Mouse (Mus musculus): ENCODE results near the gene Baz2b. TPM values are rescaled to one million over a fixed set of nuclear protein-coding genes. Genes with fewer than 3 reads are reported as not detected.
"Not testable (repeated sequence)": the region's sequence is repeated elsewhere in the genome, so short reads cannot be mapped to it uniquely, and the experiment has no call there.

The Baz2b gene
- polyA plus RNA-seq, 1 experiment: 15.0 TPM

DNA sequence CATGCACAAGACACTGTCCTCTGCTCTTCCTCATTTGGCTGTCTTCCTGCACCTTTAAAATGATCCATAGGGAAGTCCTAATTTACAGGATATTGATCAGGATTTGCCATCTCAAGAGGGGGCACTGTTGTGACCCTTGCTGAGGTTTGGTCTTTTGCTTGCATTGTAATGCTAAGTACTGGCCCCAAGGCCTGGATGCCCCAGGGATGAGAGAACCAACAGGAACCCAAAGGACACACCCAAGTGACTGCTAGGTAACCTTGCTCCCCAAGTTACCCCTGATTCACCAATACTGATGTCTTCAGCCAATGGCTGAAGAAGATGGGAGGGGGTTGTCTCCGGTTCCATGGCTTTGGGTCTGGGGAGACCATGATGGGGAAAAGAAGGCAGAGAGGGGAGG is 124.8 kb downstream of the Baz2b start:
- 100% methylated on average over 1 of the region's 1 CpGs for WGBS

DNA sequence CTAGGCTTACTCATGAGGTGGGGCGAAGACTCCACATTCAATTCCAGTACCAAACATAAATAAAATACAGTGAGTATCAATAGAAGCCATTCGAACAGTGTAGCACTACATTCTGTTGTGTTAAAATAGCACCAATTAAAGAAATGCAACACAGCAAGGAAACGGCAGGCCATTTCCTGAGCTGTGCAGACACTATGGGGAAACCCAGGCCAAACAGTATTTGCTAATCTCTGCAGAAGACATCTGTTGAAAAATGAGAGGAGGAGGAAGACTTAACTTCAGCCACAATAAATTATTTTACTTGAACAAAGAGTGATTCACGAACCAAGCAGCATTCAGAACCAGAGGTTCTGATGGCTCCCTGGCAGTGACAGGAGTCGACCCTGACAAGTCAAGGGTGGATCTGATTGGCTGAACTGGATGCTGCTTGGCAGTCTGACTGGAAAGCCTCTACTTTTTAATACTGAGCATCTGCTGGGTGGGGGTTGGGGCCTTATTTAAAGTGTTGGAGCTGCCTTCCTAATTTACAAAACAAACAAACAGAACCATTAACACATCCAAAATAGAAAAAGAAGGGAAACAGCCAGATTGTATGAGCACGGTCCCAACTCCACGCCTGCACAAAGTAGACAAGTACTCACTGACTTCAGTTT is 126.5 kb downstream of the Baz2b start:
- DNase-seq: peak; percentile 43
- no peaks in the 10 kb centered on the region for H3K27me3 ChIP-seq (replicated peaks; ENCODE audit: control insufficient read depth, insufficient read depth, low read length)
- H3K27ac ChIP-seq (ENCODE audit: insufficient read depth, low read depth, low read length): no peak overlapping the region
- TF ChIP-seq CTCF (conservative IDR thresholded peaks at IDR 0.05; ENCODE audit: insufficient read depth, insufficient read length, low read depth, low read length) (no peak), POLR2A (IDR thresholded peaks at IDR 0.05; ENCODE audit: low read depth, low read length) (no peak)
- no peaks in the 10 kb centered on the region for H3K36me3 ChIP-seq (ENCODE audit: control insufficient read depth, insufficient read depth, low read length)
- H3K4me3 ChIP-seq (ENCODE audit: insufficient read depth, low read depth, low read length): no peak overlapping the region
- WGBS: 41% methylated on average over 7 of the region's 7 CpGs
- peaks cover 16% of the 10 kb centered on the region for H3K4me1 ChIP-seq (ENCODE audit: control insufficient read depth, insufficient read depth, low read length)

More for the DNA sequence above, 124.8 kb downstream of the Baz2b start:
- H3K4me3 ChIP-seq (ENCODE audit: insufficient read depth, low read depth, low read length): no peak overlapping the region
- H3K4me1 ChIP-seq (ENCODE audit: control insufficient read depth, insufficient read depth, low read length): peaks cover 20% of the 10 kb centered on the region
- DNase-seq: no peak
- H3K36me3 ChIP-seq (ENCODE audit: control insufficient read depth, insufficient read depth, low read length): no peaks in the 10 kb centered on the region
- TF ChIP-seq POLR2A (IDR thresholded peaks at IDR 0.05; ENCODE audit: low read depth, low read length) (no peak), CTCF (conservative IDR thresholded peaks at IDR 0.05; ENCODE audit: insufficient read depth, insufficient read length, low read depth, low read length) (no peak)
- H3K27me3 ChIP-seq (replicated peaks; ENCODE audit: control insufficient read depth, insufficient read depth, low read length): no peaks in the 10 kb centered on the region
- H3K27ac ChIP-seq (ENCODE audit: insufficient read depth, low read depth, low read length): no peak overlapping the region

- Histone ChIP-seq H3K27ac (ENCODE audit: insufficient read depth, low read depth, low read length) (no peak overlapping the region), H3K27me3 (replicated peaks; ENCODE audit: control insufficient read depth, insufficient read depth, low read length) (no peaks in the 10 kb centered on the region), H3K4me1 (ENCODE audit: control insufficient read depth, insufficient read depth, low read length) (peaks cover 16% of the 10 kb centered on the region), H3K36me3 (ENCODE audit: control insufficient read depth, insufficient read depth, low read length) (no peaks in the 10 kb centered on the region), H3K4me3 (ENCODE audit: insufficient read depth, low read depth, low read length) (no peak overlapping the region)
- no peak for TF ChIP-seq CTCF (conservative IDR thresholded peaks at IDR 0.05; ENCODE audit: insufficient read depth, insufficient read length, low read depth, low read length)
- no peak for TF ChIP-seq POLR2A (IDR thresholded peaks at IDR 0.05; ENCODE audit: low read depth, low read length)
- WGBS: 92% methylated on average over 4 of the region's 4 CpGs
- DNase-seq: no peak
These were observed 127.4 kb downstream of the Baz2b start for GRCm38 (mm10) chr2:60082225-60082624.

GRCm38 (mm10) chr2:60080831-60081230 is 128.8 kb downstream of the Baz2b start:
- peak; percentile 23 for DNase-seq
- H3K27me3 ChIP-seq (replicated peaks; ENCODE audit: control insufficient read depth, insufficient read depth, low read length): no peaks in the 10 kb centered on the region
- no peaks in the 10 kb centered on the region for H3K36me3 ChIP-seq (ENCODE audit: control insufficient read depth, insufficient read depth, low read length)
- no peak overlapping the region for H3K27ac ChIP-seq (ENCODE audit: insufficient read depth, low read depth, low read length)
- WGBS: 75% methylated on average over 4 of the region's 4 CpGs
- TF ChIP-seq POLR2A (IDR thresholded peaks at IDR 0.05; ENCODE audit: low read depth, low read length) (no peak), CTCF (conservative IDR thresholded peaks at IDR 0.05; ENCODE audit: insufficient read depth, insufficient read length, low read depth, low read length) (no peak)
- H3K4me3 ChIP-seq (ENCODE audit: insufficient read depth, low read depth, low read length): no peak overlapping the region
- peaks cover 9% of the 10 kb centered on the region; the same call in 1 of the 2 replicates for H3K4me1 ChIP-seq (ENCODE audit: control insufficient read depth, insufficient read depth, low read length)

DNA sequence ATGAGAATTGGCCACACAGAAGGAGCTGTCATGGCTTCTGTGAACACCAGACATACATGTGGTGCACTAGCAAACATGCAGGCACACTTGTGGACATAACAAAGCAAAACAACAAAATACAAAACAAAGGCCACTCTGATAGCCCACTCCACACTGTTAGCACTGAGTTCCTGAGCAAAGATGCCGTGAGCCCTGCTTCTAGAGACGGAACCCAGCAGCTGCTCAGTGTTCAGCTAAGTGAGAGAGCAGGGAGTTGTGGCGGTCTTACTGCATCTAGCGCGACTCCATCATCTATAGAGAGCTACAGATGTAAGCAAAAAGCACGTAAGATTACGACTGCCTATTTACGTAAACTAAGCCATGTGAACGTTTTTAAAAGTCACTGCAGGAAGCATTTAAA is 132.0 kb downstream of the Baz2b start:
- Histone ChIP-seq H3K27me3 (replicated peaks; ENCODE audit: control insufficient read depth, insufficient read depth, low read length) (no peaks in the 10 kb centered on the region), H3K4me1 (ENCODE audit: control insufficient read depth, insufficient read depth, low read length) (peaks cover 1% of the 10 kb centered on the region; the same call in 1 of the 2 replicates), H3K4me3 (ENCODE audit: insufficient read depth, low read depth, low read length) (no peak overlapping the region), H3K27ac (ENCODE audit: insufficient read depth, low read depth, low read length) (no peak overlapping the region), H3K36me3 (ENCODE audit: control insufficient read depth, insufficient read depth, low read length) (no peaks in the 10 kb centered on the region)
- DNase-seq: no peak
- 85% methylated on average over 9 of the region's 9 CpGs for WGBS
- no peak for TF ChIP-seq CTCF (conservative IDR thresholded peaks at IDR 0.05; ENCODE audit: insufficient read depth, insufficient read length, low read depth, low read length)
- TF ChIP-seq POLR2A (IDR thresholded peaks at IDR 0.05; ENCODE audit: low read depth, low read length): no peak

GRCm38 (mm10) chr2:60076800-60077199 is 132.8 kb downstream of the Baz2b start:
- Histone ChIP-seq H3K27me3 (replicated peaks; ENCODE audit: control insufficient read depth, insufficient read depth, low read length) (no peaks in the 10 kb centered on the region), H3K4me3 (ENCODE audit: insufficient read depth, low read depth, low read length) (no peak overlapping the region), H3K36me3 (ENCODE audit: control insufficient read depth, insufficient read depth, low read length) (no peaks in the 10 kb centered on the region), H3K4me1 (ENCODE audit: control insufficient read depth, insufficient read depth, low read length) (no peaks in the 10 kb centered on the region; the same call in 1 of the 2 replicates), H3K27ac (ENCODE audit: insufficient read depth, low read depth, low read length) (no peak overlapping the region)
- DNase-seq: no peak
- no peak for TF ChIP-seq POLR2A (IDR thresholded peaks at IDR 0.05; ENCODE audit: low read depth, low read length)
- no peak for TF ChIP-seq CTCF (conservative IDR thresholded peaks at IDR 0.05; ENCODE audit: insufficient read depth, insufficient read length, low read depth, low read length)
- 75% methylated on average over 7 of the region's 7 CpGs for WGBS

DNA sequence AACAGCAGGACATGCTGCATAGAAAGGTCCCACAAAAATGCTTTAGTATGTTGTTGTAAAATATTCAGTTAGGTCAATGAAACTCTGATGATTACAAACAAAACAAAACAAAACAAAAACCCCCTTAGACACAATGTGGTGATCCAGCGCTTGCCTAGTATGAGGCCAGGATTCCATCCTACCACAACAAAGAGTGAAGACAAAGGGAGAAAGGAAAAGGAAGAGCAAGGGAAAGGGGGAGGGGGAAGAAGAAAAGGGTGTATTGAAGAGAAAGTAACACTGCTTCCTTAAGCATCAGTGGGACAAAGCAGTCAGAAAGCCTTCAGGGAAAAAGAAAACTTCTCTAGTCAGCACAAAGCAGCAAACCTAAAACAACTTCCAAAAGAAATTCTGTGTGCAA is 133.6 kb downstream of the Baz2b start:
- H3K4me1 ChIP-seq (ENCODE audit: control insufficient read depth, insufficient read depth, low read length): no peaks in the 10 kb centered on the region; the same call in 1 of the 2 replicates
- DNase-seq: no peak
- 75% methylated on average over 1 of the region's 1 CpGs for WGBS
- H3K27ac ChIP-seq (ENCODE audit: insufficient read depth, low read depth, low read length): no peak overlapping the region
- TF ChIP-seq POLR2A (IDR thresholded peaks at IDR 0.05; ENCODE audit: low read depth, low read length) (no peak), CTCF (conservative IDR thresholded peaks at IDR 0.05; ENCODE audit: insufficient read depth, insufficient read length, low read depth, low read length) (no peak)
- no peaks in the 10 kb centered on the region for H3K36me3 ChIP-seq (ENCODE audit: control insufficient read depth, insufficient read depth, low read length)
- no peaks in the 10 kb centered on the region for H3K27me3 ChIP-seq (replicated peaks; ENCODE audit: control insufficient read depth, insufficient read depth, low read length)
- H3K4me3 ChIP-seq (ENCODE audit: insufficient read depth, low read depth, low read length): no peak overlapping the region

DNA sequence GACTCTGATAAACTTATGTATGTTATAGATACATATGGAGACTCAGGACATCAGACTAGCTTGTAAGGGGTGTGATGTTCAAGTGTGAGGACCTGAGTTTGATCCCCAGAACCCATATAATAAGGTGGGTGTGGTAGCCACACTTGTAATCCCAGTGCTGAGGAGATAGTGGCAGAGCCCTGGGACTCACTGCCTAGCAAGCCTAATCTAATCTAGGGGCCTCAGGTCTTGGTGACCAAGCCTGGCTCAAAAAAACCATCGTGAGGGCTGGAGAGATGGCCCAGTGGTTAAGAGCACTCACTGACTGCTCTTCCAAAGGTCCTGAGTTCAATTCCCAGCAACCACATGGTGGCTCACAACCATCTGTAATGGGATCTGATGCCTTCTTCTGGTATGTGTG is 135.8 kb downstream of the Baz2b start:
- not testable (repeated sequence) for H3K27ac ChIP-seq (ENCODE audit: insufficient read depth, low read depth, low read length); H3K4me3 ChIP-seq (ENCODE audit: insufficient read depth, low read depth, low read length); H3K27me3 ChIP-seq (replicated peaks; ENCODE audit: control insufficient read depth, insufficient read depth, low read length); H3K36me3 ChIP-seq (ENCODE audit: control insufficient read depth, insufficient read depth, low read length); H3K4me1 ChIP-seq (ENCODE audit: control insufficient read depth, insufficient read depth, low read length); DNase-seq
- WGBS: 100% methylated on average over 1 of the region's 1 CpGs
